Mouse (Mus musculus) cerebellum, adult 2 months (tissue): ENCODE data around the gene Stk38l. TPM values are rescaled to one million over a fixed set of nuclear protein-coding genes. Genes with fewer than 3 reads are reported as not detected.
A peak's percentile ranks its signal among the peaks of the same experiment; 100 is the strongest.

ENCODE experiments used
- DNase-seq, 2 experiments: peaks; one replicate each; pipeline ENCODE4 v3.0.0; 2021
- H3K27ac ChIP-seq: fragments of 200-500 bp; 2 replicates; pipeline ENCODE4 v1.5.1; 2012; ENCODE audit warnings: low read length, control low read depth, inconsistent platforms; ENCODE audit not compliant: insufficient read depth
- H3K27me3 ChIP-seq: fragments of 200-500 bp; 2 replicates; pipeline ENCODE4 v1.6.1; 2012; ENCODE audit warnings: inconsistent platforms, mild to moderate bottlenecking, low read length, moderate library complexity; ENCODE audit not compliant: control insufficient read depth, insufficient read depth
- H3K4me1 ChIP-seq: fragments of 200-500 bp; 2 replicates; pipeline ENCODE4 v1.6.1; 2011; ENCODE audit warnings: low read length; ENCODE audit not compliant: control insufficient read depth, insufficient read depth
- H3K4me3 ChIP-seq: fragments of 200-500 bp; replicated peaks from 2 replicates; pipeline ENCODE3; 2011; ENCODE audit warnings: mild to moderate bottlenecking, low read depth, low read length, control low read depth; ENCODE audit not compliant: insufficient read depth
- CTCF ChIP-seq: fragments of 200-500 bp; IDR thresholded peaks from 2 replicates; pipeline ENCODE4 v1.5.1; 2011; ENCODE audit warnings: low read depth, mild to moderate bottlenecking, control low read depth, low read length, moderate library complexity, borderline replicate concordance; ENCODE audit not compliant: insufficient read depth
- POLR2A ChIP-seq: fragments of 200-500 bp; IDR thresholded peaks from 2 replicates; pipeline ENCODE4 v1.6.1; 2011; ENCODE audit warnings: low read length, control low read depth, borderline replicate concordance; ENCODE audit not compliant: insufficient read depth
- WGBS: fragments of 180-500 bp; shearing (Covaris S2); methylation state at CpG from one replicate; pipeline ENCODE4 v1.1.7; 2018; 5-methylcytosine and 5-hydroxymethylcytosine counted together
- polyA plus RNA-seq: library from polyadenylated mRNA; depleted of rRNA; stranded (reverse); fragments of >200 nt; gene quantifications from 2 replicates; pipeline ENCODE4 v1.2.3, GENCODE M21; 2012

Stk38l gene
- polyA plus RNA-seq, 1 experiment = 16.4 TPM

DNA sequence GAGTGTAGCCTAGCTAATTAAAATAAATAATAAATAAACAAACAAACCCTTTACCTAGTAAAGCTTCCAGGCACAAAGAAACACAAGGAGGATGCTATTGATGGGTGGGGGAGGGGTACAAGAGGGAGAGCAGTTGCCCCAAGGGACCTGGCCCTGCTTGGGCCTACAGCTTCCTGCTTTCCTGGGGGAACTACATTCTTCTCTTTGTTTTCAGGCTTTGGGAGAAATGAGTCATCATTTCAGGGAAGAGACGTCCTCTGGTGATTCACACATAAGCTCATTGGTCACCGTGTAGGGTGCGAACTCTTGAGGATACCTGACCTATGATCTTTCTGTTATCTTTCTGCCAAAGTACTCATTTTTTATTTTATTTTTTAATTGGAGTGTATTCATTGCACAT is 68.7 kb downstream of the Stk38l start:
- 88% methylated on average over 3 of the region's 3 CpGs for WGBS
- Histone ChIP-seq H3K27ac (no peak overlapping the region), H3K27me3 (no peaks in the 10 kb centered on the region), H3K4me3 (no peak overlapping the region), H3K4me1 (no peaks in the 10 kb centered on the region)
- DNase-seq = no peak
- TF ChIP-seq CTCF (no peak), POLR2A (no peak)

DNA sequence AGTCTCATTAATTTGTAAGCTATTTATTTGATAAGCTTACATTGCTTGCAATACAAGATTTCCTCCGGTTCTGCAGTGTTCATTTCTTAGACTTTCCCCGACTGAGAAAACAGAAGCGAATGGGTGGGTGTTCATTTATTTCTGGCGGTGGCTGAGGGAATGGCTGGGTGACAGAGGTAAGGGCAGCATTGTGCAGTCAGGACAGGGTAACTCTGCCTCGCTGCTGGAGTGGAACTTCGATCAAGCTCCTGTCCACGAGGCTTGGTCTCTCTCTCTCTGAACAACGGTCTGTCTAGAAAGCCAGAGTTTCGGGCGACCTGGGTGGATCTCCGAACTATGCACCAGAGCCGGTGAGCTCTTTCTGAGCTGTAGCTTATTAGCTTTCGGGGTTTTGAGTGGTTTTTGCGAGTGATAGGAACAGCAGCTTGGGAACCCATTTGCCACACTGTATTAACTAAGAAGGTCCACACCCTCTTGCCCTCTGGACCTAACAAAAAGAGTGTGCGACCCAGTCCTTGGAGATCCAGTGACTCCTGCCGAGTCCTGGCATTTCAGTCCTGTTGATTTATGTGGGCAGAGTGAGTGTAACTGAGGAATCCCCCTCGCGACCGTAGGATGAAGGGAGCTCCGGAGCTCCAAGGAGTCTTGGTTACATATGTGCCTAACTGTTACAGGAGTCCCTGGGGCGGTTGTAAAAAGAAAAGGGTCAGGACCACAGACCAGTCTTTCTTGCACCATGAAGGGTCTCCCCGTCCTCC is 70.5 kb downstream of the Stk38l start:
- H3K4me3 ChIP-seq = peak overlapping the region; percentile 42
- H3K27me3 ChIP-seq = no peaks in the 10 kb centered on the region
- no peaks in the 10 kb centered on the region for H3K4me1 ChIP-seq
- no peak overlapping the region for H3K27ac ChIP-seq
- DNase-seq = no peak
- TF ChIP-seq POLR2A = no peak
- TF ChIP-seq CTCF = no peak
- WGBS = 12% methylated on average over 22 of the region's 22 CpGs

DNA sequence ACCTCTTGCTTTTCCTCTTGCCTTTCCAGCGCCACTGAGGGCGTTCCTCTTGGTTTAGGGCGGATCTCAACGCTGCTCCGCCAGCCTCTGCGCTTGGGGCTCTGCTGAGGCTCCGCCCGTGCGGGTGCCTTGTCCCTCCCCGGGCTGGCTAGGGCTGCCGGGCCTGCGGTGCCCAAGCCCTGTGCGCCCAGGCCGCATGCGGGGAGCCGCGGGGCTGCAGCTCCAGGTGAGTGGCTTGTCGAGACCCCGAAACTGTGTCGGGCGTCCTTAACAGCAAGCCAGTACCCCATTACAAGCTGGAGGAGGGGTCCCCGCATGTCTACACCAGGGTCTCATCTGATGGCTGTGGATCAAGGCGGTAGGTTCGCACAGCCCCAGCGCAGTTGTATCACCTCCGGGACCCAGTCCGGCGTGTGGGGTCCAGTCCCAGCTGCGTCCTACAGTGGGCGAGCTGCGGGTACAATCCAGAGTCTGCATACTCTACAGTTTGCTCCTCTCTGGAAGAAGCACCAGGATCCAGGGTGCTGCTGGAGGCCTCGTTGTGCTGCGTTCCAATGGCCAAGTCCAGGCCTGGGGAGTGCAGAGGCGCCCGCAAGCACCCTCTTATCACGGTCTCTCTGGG is 71.2 kb downstream of the Stk38l start, which contains the start of gene Arntl2:
Gene Arntl2 (plus strand): TSS at position 132 of the 622 bp plus-strand sequence.
- DNase-seq = peak; percentile 58
- TF ChIP-seq POLR2A = peak; percentile 44; the same call in 1 of the 2 replicates
- no peak for TF ChIP-seq CTCF
- 2% methylated on average over 36 of the region's 36 CpGs for WGBS
- H3K27ac ChIP-seq = no peak within 1 kb of the TSS
- no peaks in the 10 kb centered on the region for H3K4me1 ChIP-seq
- peak within 1 kb of the TSS; percentile 42 for H3K4me3 ChIP-seq
- H3K27me3 ChIP-seq = no peaks in the 10 kb centered on the region

DNA sequence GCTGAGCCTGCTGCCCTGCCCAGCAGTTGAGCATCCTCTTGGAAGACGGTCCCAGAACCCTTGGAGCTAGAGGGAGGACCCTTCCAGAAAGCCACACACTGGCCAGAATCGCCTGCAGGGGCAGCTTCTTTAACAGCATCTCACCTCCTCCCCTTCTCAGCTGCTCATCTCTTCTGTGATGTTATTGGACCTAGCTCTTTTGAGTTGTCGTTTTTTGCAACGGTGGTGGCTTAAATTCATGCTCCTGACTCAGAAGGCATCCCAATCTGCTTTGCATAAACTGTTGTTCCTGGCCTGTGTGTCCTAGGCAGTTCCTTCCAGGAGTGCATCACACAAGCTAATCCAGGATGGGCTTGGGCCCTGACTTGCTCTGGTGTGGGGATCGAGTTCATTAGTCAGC is 72.7 kb downstream of the Stk38l start:
- DNase-seq = no peak
- H3K27me3 ChIP-seq = no peaks in the 10 kb centered on the region
- no peaks in the 10 kb centered on the region for H3K4me1 ChIP-seq
- WGBS = 62% methylated on average over 5 of the region's 5 CpGs
- no peak overlapping the region for H3K27ac ChIP-seq
- no peak overlapping the region for H3K4me3 ChIP-seq
- no peak for TF ChIP-seq CTCF
- no peak for TF ChIP-seq POLR2A

DNA sequence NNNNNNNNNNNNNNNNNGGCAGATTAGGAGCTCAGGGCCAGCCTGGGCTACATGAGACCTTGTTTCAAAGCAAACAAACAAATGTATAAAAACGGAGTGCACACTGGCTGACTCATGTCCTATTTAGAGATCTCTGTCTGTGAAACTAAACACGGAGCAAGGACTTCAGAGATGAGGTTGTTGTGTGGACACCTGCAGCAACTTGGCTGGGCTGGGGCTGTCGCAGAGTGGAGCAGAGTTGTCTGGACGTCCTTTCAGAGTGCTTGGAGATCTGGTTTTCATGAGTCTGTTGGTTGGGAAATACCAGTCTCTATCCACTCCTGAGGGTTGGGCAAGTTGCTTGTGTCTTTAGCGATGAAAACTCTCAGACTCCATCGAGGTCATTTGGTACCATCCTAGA is 85.2 kb downstream of the Stk38l start:
- no peaks in the 10 kb centered on the region for H3K4me1 ChIP-seq
- no peak overlapping the region for H3K4me3 ChIP-seq
- WGBS = 92% methylated on average over 6 of the region's 6 CpGs
- DNase-seq = no peak
- H3K27me3 ChIP-seq = no peaks in the 10 kb centered on the region
- no peak overlapping the region for H3K27ac ChIP-seq
- TF ChIP-seq POLR2A (no peak), CTCF (no peak)

DNA sequence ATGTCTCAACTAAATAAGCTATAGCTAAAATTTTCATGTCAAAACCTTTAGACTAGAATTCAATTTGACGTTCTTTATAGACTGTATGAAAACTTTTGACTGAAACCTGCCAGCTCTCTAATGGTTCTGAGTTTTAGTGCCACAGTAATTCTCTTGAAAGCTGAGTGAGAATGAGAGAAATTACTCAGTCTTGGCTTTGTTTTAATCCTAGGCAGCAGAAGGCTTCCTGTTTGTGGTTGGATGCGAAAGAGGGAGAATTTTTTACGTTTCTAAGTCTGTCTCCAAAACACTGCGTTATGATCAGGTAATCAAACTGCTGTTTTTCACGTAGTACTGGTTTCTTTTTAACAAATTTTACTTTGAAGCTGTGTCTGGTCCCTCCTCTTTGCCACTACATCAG is 88.2 kb downstream of the Stk38l start:
- no peak for TF ChIP-seq CTCF
- TF ChIP-seq POLR2A = no peak
- Histone ChIP-seq H3K4me1 (no peaks in the 10 kb centered on the region), H3K4me3 (no peak overlapping the region), H3K27ac (no peak overlapping the region), H3K27me3 (no peaks in the 10 kb centered on the region)
- WGBS = 90% methylated on average over 5 of the region's 5 CpGs
- DNase-seq = no peak

DNA sequence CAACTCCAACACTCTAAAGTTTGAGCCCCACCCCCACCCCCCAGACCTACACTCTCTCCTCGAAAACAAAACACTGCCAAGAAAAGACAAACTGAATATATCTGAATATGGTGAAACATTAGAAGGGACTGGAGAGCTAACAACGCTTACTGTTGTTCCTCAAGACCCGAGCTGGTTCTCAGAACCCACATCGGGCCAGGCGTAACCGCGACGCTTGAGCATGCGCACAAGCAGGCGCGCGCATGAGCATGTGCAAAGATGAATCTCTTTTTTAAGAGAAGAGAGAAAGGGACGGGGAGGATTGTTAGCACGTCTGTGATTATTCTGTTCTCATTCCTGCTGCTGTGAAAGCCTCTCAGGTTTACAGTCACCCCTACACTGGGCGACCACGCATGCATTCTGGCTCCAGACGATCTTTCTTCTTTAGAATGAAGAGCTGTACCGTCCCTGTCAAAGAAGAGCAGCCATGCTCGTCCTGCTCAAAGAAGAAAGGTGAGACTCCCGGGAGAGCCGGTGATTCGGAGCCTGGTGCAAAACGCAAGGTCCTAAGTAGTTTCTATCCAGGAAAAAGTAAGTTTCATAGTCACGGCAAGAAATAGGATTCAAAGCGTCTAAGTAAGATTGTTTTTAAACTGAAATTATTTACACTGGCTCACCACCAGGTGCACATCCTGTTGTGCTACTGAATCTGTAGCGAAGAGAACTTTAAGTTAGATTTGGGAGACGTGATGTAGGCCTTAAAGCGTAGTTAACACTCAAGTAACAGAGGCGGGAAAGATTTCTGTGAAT is 95.6 kb downstream of the Stk38l start:
- Histone ChIP-seq H3K4me3 (no peak overlapping the region), H3K27ac (no peak overlapping the region), H3K4me1 (no peaks in the 10 kb centered on the region), H3K27me3 (no peaks in the 10 kb centered on the region)
- 69% methylated on average over 29 of the region's 29 CpGs for WGBS
- DNase-seq = no peak
- no peak for TF ChIP-seq CTCF
- no peak for TF ChIP-seq POLR2A
